Mouse (Mus musculus): ENCODE measurements around the gene 1700001C19Rik.
A peak's percentile ranks its signal among the peaks of the same experiment; 100 is the strongest.

- TF ChIP-seq CTCF (IDR thresholded peaks at IDR 0.05; ENCODE audit: low read depth): peak; percentile 89
- no peak for TF ChIP-seq EP300 (optimal IDR thresholded peaks at IDR 0.05)
Observed at GRCm38 (mm10) chr17:47473434-47473974, 36.3 kb upstream of the 1700001C19Rik start.
